Mouse (Mus musculus) E14TG2a.4 (cell line): Measurements from ENCODE around the gene Fnip2.

Source experiments
- CTCF ChIP-seq: conservative IDR thresholded peaks from 2 replicates; pipeline ENCODE4 v1.5.1; 2014; ENCODE audit warnings: low read length
- NANOG ChIP-seq: IDR thresholded peaks from 2 replicates; pipeline ENCODE4 v1.6.1; 2014; ENCODE audit warnings: borderline replicate concordance, low read length, mixed read lengths

- TF ChIP-seq CTCF, result no peak
- TF ChIP-seq NANOG, result no peak
Measured at GRCm38 (mm10) chr3:79531581-79532271, 35.9 kb downstream of the Fnip2 start.
